Comparison of ENCODE assay signal across 16 mouse cellular contexts in genomic region chr1:151699363-151699762, GRCm38 (mm10). TPM values are rescaled to one million over a fixed set of nuclear protein-coding genes. Genes with fewer than 3 reads are reported as not detected.
DNase-seq lines count a peak whose midpoint lies in the region; ATAC-seq lines count a peak whose summit lies in the region.
"Had no signal": no experiment of that assay in that cellular context is flagged by ENCODE, and none has a peak within 500 bp of the region (broad histone marks: within the 10 kb centered on the region; RNA-seq: fewer than 3 reads in every experiment).

No protein-coding gene starts in this region.

- ATAC-seq in hindbrain, embryonic 12.5 days (ENCODE audit: low FRiP score): 0 out of 2 replicates have a peak, but pooled peaks have one; percentile 6
- ATAC-seq in hindbrain, embryonic 11.5 days (ENCODE audit: low FRiP score): no peak
- peak; percentile 34; the same call in 1 of the 2 replicates for ATAC-seq in lung, embryonic 16.5 days (ENCODE audit: low read depth)
- no peak for ATAC-seq in monocyte, adult 5-6 weeks (replicated peaks; ENCODE audit: insufficient number of reproducible peaks, low FRiP score, low TSS enrichment, poor library complexity, severe bottlenecking)
- no peak for ATAC-seq in intestine, embryonic 16.5 days
- ATAC-seq: forebrain, embryonic 14.5 days; inflammation-experienced regulatory T-cells, adult 6 months; Patski had no signal

- no peaks in the 10 kb centered on the region for H3K9me3 ChIP-seq in hindbrain, embryonic 12.5 days (replicated peaks)
- H3K9me3 ChIP-seq in hindbrain, embryonic 11.5 days (ENCODE audit: control insufficient read depth, low read length): no peaks in the 10 kb centered on the region
- no peaks in the 10 kb centered on the region for H3K9me3 ChIP-seq in lung, embryonic 16.5 days (ENCODE audit: control insufficient read depth, low read length)
- H3K9me3 ChIP-seq in limb, embryonic 10.5 days (replicated peaks): no peaks in the 10 kb centered on the region
- no peaks in the 10 kb centered on the region for H3K9me3 ChIP-seq in intestine, embryonic 16.5 days (ENCODE audit: control insufficient read depth, low read length)
- H3K9me3 ChIP-seq: embryonic facial prominence, embryonic 12.5 days; limb, embryonic 13.5 days had no signal

- H3K9ac ChIP-seq in hindbrain, embryonic 12.5 days: no peak overlapping the region
- H3K9ac ChIP-seq in hindbrain, embryonic 11.5 days (ENCODE audit: low read depth, low read length): no peak overlapping the region
- H3K9ac ChIP-seq in lung, embryonic 16.5 days (ENCODE audit: low read length): no peak overlapping the region
- no peak overlapping the region for H3K9ac ChIP-seq in intestine, embryonic 16.5 days (ENCODE audit: low read depth, low read length)
- H3K9ac ChIP-seq: embryonic facial prominence, embryonic 12.5 days had no signal

- H3K4me2 ChIP-seq in hindbrain, embryonic 12.5 days (replicated peaks): no peak overlapping the region
- H3K4me2 ChIP-seq in hindbrain, embryonic 11.5 days (replicated peaks; ENCODE audit: low read depth, low read length): no peak overlapping the region
- H3K4me2 ChIP-seq in lung, embryonic 16.5 days (ENCODE audit: low read depth, low read length): no peak overlapping the region
- no peak overlapping the region for H3K4me2 ChIP-seq in intestine, embryonic 16.5 days (ENCODE audit: low read depth, low read length)
- H3K4me2 ChIP-seq: embryonic facial prominence, embryonic 12.5 days; limb, embryonic 13.5 days had no signal

- no peaks in the 10 kb centered on the region for H3K36me3 ChIP-seq in hindbrain, embryonic 12.5 days
- H3K36me3 ChIP-seq in hindbrain, embryonic 11.5 days (ENCODE audit: control insufficient read depth, insufficient read depth, low read length): no peaks in the 10 kb centered on the region
- no peaks in the 10 kb centered on the region for H3K36me3 ChIP-seq in lung, embryonic 16.5 days (ENCODE audit: control insufficient read depth, insufficient read depth, low read length)
- H3K36me3 ChIP-seq in limb, embryonic 10.5 days: no peaks in the 10 kb centered on the region
- H3K36me3 ChIP-seq in intestine, embryonic 16.5 days (ENCODE audit: control insufficient read depth, insufficient read depth, low read length): no peaks in the 10 kb centered on the region
- H3K36me3 ChIP-seq: embryonic facial prominence, embryonic 12.5 days; limb, embryonic 13.5 days had no signal

- H3K4me3 ChIP-seq in hindbrain, embryonic 12.5 days: no peak overlapping the region
- H3K4me3 ChIP-seq in hindbrain, embryonic 11.5 days (ENCODE audit: low read depth, low read length): no peak overlapping the region
- no peak overlapping the region for H3K4me3 ChIP-seq in lung, embryonic 16.5 days (ENCODE audit: low read length)
- no peak overlapping the region for H3K4me3 ChIP-seq in limb, embryonic 10.5 days
- H3K4me3 ChIP-seq in intestine, embryonic 16.5 days (ENCODE audit: low read length): no peak overlapping the region
- H3K4me3 ChIP-seq: embryonic facial prominence, embryonic 12.5 days; limb, embryonic 13.5 days had no signal

- no peak for DNase-seq in hindbrain, embryonic 11.5 days (ENCODE audit: low spot score)
- no peak for DNase-seq in lung, postnatal 25 days (ENCODE audit: low spot score)
- peak; percentile 59 for DNase-seq in adrenal gland, postnatal 10 days
- DNase-seq in limb, embryonic 10.5 days (ENCODE audit: low spot score): no peak
- DNase-seq: cerebellum, adult 9-11 months; gastrocnemius, postnatal 25 days had no signal

- H3K4me1 ChIP-seq in hindbrain, embryonic 12.5 days: no peaks in the 10 kb centered on the region
- no peaks in the 10 kb centered on the region for H3K4me1 ChIP-seq in hindbrain, embryonic 11.5 days (replicated peaks; ENCODE audit: control insufficient read depth, insufficient read depth, low read length)
- H3K4me1 ChIP-seq in lung, embryonic 16.5 days (replicated peaks; ENCODE audit: control insufficient read depth, insufficient read depth, low read length): peaks cover 3% of the 10 kb centered on the region; the same call in 1 of the 2 replicates
- peaks cover 9% of the 10 kb centered on the region for H3K4me1 ChIP-seq in limb, embryonic 10.5 days
- H3K4me1 ChIP-seq in intestine, embryonic 16.5 days (ENCODE audit: control insufficient read depth, insufficient read depth, low read length): no peaks in the 10 kb centered on the region
- H3K4me1 ChIP-seq: embryonic facial prominence, embryonic 12.5 days had no signal

- 85% methylated on average over 7 of the region's 7 CpGs for WGBS in hindbrain, embryonic 12.5 days
- WGBS in hindbrain, embryonic 11.5 days: 83% methylated on average over 7 of the region's 7 CpGs
- 52% methylated on average over 7 of the region's 7 CpGs for WGBS in lung, embryonic 16.5 days
- WGBS in limb, embryonic 10.5 days: 83% methylated on average over 7 of the region's 7 CpGs
- 84% methylated on average over 7 of the region's 7 CpGs for WGBS in intestine, embryonic 16.5 days

- no peak overlapping the region for H3K27ac ChIP-seq in hindbrain, embryonic 12.5 days
- H3K27ac ChIP-seq in hindbrain, embryonic 11.5 days (ENCODE audit: low read depth, low read length): no peak overlapping the region
- no peak overlapping the region for H3K27ac ChIP-seq in lung, embryonic 16.5 days (ENCODE audit: low read length)
- H3K27ac ChIP-seq in limb, embryonic 10.5 days: 0 out of 2 replicates have a peak overlapping the region, but pooled peaks have one; percentile 4
- H3K27ac ChIP-seq in intestine, embryonic 16.5 days (ENCODE audit: low read length): no peak overlapping the region
- H3K27ac ChIP-seq: limb, embryonic 13.5 days had no signal

- H3K27me3 ChIP-seq in hindbrain, embryonic 12.5 days: no peaks in the 10 kb centered on the region
- no peaks in the 10 kb centered on the region for H3K27me3 ChIP-seq in hindbrain, embryonic 11.5 days (ENCODE audit: control insufficient read depth, insufficient read depth, low read length)
- no peaks in the 10 kb centered on the region for H3K27me3 ChIP-seq in lung, embryonic 16.5 days (ENCODE audit: control insufficient read depth, insufficient read depth, low read depth, low read length)
- H3K27me3 ChIP-seq in limb, embryonic 10.5 days (ENCODE audit: low read depth, poor library complexity, severe bottlenecking): no peaks in the 10 kb centered on the region
- H3K27me3 ChIP-seq in intestine, embryonic 16.5 days (replicated peaks; ENCODE audit: control insufficient read depth, insufficient read depth, low read length): no peaks in the 10 kb centered on the region
- H3K27me3 ChIP-seq: CH12.LX; embryonic facial prominence, embryonic 12.5 days; limb, embryonic 13.5 days; Patski had no signal

RNA-seq across cellular contexts. Expression of gene Edem3, which starts 55.8 kb away (rescaled TPM):
- polyA plus RNA-seq in hindbrain, embryonic 12.5 days (2016; fragmentation: Nextera tagmentation; extraction: Ambion mirVana): 30.2 and 34.3 TPM in 2 replicates
- polyA plus RNA-seq in hindbrain, embryonic 11.5 days (2014; fragmentation: Nextera tagmentation; extraction: Ambion mirVana): 21.2 and 25.1 TPM in 2 replicates
- polyA plus RNA-seq in lung, embryonic 16.5 days (2015; fragmentation: Nextera tagmentation; extraction: Ambion mirVana): 15.9 and 17.7 TPM in 2 replicates
- 10 to 100 TPM; 75.4 to 77.1 TPM for total RNA-seq in adrenal gland, postnatal 10 days (2021)
- polyA plus RNA-seq in limb, embryonic 10.5 days (2016; fragmentation: Nextera tagmentation; extraction: Ambion mirVana): 12.9 and 17.4 TPM in 2 replicates
- 29.2 to 43.8 TPM (median 32.3 TPM) in 3 replicates for total RNA-seq in monocyte, adult 5-6 weeks (2017)
- 8.8 and 11.1 TPM in 2 replicates for polyA plus RNA-seq in intestine, embryonic 16.5 days (2015; fragmentation: Nextera tagmentation; extraction: Ambion mirVana)

Comparison
In these comparisons a context has a peak if more than half of its experiments do, and no peak if none do; other contexts are left out.
1. ATAC-seq: peak in hindbrain, embryonic 12.5 days (single experiment) and lung, embryonic 16.5 days (single experiment); none in hindbrain, embryonic 11.5 days (single experiment), monocyte, adult 5-6 weeks (single experiment) and intestine, embryonic 16.5 days (single experiment).